Mouse (Mus musculus): ENCODE measurements at regions not wholly inside any gene's neighbourhood (a gene's known extent, or its start where the extent isn't known, plus 50 kb on each side); places are given as distances from the start of the nearest gene placed in this dataset.

DNA sequence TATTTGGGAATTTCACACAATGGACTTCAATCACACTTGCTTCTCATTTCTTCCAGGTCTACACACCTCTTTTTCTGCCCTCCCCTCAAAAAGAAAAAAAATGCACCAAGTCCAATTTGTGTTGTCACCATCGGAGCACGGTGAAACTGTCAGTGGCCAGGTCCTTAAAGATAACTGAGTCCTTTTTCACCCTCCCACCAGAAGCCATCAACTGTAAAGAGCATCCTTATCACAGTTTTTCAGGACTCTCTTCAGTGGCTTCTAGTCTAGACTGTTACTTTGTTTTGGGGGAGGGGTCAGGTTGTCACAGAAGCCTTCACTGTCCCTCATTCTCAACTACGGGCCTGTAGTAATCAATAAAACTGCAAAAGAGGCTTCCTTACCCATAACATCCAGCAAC is 91.5 kb upstream of the Zdhhc15 start:
- ATAC-seq = no peak

- ATAC-seq = peak; percentile 58
Measured at GRCm38 (mm10) chrX:104760311-104760710, 89.4 kb upstream of the Zdhhc15 start.

- ATAC-seq = peak; percentile 68
Measured at GRCm38 (mm10) chrX:104749356-104749755, 78.5 kb upstream of the Zdhhc15 start.
